Mouse (Mus musculus) embryo, embryonic 11.5 days (tissue): ENCODE data around the gene Pom121l2.

Experiments
- DNase-seq: peaks from one replicate; pipeline ENCODE4 v3.0.0-alpha.2; 2012; ENCODE audit warnings: low read depth, low spot score

The Pom121l2 gene

GRCm38 (mm10) chr13:21993957-21994738, 13.2 kb downstream of the Pom121l2 start:
- no peak for DNase-seq

DNA sequence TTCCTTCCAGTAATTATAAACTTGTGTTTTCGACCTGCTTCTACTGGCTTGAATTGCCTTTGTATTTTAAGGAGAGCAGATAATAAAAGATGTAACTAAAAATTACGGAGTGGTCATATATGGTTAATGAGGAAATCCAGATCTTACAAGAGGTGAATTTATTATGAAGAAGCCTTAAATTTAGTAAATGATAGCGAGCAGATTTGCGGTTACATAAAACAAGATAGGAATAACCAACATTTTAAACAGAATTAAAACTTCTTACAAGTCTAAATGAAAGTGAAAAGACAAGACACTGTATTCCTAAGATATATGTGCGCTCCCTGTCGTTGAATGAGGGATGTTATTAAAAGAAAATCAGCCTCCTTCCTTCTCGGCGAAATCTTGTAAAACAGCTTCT, 13.9 kb downstream of the Pom121l2 start:
- DNase-seq: no peak

DNA sequence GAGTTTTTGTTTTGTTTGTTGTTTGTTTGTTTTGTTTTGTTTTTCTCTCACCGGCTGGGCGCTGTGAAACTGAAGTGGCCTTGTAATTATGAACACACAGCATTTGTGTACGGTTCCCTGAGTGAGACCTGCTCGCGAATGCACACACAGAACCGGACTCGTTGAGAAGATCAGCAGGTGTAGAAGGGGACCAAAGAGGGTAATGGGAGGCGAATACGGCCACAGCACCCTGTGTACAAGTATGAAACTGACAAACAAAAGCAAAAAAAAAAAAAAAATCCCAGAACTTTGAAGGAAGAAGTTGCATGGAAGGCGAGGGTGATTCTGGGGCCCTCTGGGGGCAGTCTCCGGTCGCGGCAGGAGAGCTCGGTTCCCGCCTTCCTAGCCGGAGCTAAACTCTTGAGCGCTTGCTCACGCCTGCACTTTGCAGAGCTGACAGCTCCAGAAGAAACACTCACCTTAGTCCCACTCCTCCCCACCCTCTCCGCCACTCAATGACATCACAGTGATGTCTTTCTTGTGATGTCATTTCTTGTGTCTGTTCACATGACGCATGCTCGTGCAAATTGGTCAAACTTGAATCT, 14.4 kb downstream of the Pom121l2 start:
- no peak for DNase-seq

DNA sequence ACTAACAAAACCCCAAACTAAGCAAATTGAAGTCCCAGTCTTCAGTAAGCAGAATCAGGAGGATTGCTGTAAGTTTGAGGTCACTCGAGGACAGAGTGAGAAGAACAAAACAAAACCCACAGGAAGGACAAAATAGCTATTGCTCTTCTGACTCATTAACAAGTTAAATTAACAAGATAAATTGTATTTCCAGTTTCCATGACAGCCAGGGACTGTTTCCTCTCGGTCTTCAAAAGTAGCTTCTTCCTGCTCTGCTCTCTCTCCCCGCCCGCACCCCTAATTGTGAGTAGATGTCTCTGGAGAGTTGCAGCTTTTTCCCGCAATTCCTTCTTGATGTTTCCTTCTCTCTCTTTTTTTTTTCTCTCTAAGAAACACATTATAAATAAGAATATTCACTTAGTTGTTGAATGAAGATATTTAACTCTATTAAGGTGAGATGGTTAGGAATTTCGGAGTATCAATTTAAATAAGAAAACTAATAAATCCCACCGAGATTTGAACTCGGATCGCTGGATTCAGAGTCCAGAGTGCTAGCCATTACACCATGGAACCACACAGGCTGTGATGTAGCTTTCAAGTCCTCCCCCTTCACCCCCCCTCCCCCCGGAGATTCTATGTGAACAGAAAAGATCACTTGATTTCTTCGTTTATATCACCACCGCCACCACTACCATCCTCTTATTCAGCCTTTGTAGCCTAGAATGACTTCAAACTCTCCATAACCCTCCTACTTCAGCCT, 15.3 kb downstream of the Pom121l2 start:
- DNase-seq: no peak

DNA sequence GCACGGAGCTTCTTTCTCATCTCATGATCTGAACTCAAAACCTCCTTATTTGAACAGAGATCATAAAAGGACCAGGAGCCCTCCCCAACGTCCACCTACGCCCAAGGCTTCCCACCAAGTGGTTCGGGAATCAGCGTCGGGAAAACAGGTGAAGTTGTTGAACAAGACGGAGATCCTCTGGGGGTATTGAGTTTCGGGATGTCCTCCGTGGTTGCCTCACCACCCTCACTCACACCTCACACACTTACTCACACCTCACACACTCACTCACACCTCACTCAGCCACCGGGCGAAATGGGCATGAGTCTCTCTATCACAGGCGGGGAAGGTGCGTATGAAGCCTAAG, 15.8 kb downstream of the Pom121l2 start:
- DNase-seq: no peak

GRCm38 (mm10) chr13:21997201-21997820, 16.3 kb downstream of the Pom121l2 start:
- DNase-seq: no peak

- no peak for DNase-seq
Observed at GRCm38 (mm10) chr13:21997821-21998220, 16.8 kb downstream of the Pom121l2 start.

DNA sequence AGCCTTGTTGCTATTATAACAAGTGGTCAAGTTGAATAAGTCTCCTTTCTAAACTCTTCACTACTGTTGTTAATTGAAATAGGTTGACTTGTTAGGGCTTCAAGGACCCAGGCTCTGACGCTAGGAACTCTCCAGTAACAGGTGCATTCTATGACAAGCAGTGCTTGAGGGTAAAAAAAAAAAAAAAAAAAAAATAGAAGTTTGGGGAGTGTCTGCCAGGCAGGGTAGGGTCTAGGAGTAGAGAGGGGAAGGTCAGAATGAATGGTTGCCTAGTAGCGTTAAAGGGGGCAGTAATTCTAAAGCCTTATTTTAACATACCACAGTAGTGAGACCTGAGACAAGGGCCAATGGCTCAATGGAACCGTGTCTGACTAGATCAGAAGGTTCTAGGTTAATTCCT, 17.4 kb downstream of the Pom121l2 start:
- DNase-seq: no peak

- DNase-seq: no peak
Observed at GRCm38 (mm10) chr13:21999147-21999546, 18.2 kb downstream of the Pom121l2 start.

DNA sequence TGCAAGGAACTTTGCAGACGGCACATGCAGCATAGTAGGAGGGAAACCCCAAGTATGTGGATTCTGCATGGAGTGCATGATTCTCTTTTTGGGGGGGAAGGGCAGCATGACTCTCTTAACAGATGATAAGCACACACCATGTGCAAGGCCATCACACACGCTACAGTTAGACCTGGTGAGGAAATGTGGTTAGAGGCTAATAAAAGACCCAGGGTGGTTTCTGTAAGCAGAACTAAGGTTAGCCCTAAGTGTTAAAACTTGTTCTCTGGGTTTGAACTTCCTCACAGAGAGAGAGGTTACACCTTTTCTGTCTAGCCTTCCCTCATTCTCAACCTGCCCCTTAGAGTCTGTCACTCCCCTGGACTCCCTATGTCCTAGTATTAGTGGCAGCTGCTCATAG, 20.4 kb downstream of the Pom121l2 start:
- DNase-seq: no peak

- DNase-seq: no peak
Observed at GRCm38 (mm10) chr13:22001823-22002222, 20.8 kb downstream of the Pom121l2 start.

DNA sequence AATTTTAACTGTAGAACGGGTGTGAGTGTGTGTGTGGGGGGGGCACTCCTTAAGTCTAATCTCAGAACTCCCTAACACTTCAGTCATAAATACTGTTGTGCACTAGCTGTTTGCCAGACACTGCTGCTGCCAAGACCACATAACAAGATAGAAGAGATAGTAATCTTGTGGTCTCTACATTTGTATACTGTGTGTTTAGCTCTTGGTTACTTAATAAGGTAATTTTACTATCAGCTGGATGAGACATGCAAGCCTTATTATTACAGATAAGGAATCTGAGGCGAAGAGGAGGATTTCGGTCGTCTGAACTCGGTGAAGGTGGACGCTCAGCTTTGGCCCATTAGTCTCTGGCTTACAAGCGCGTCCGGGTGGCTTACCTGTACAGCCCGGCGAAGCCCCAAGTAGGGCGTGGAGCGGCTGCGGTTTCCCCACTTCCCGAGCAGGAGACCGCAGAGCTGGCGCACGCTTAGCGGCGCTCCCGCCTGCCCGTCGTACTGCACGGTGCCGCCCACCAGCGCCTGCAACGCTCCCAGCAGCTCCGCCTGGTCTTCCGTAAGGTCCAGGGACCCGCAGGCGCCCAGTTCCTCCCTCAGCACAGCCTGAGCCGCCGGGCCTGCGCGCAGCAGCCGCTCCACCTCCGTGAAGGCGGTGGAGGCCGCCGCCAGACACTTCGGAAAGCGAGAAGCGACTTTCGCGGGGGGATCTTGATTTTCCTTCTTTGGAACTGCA, 24.8 kb downstream of the Pom121l2 start:
- DNase-seq: no peak

GRCm38 (mm10) chr13:22006334-22007120, 25.5 kb downstream of the Pom121l2 start:
- no peak for DNase-seq

DNA sequence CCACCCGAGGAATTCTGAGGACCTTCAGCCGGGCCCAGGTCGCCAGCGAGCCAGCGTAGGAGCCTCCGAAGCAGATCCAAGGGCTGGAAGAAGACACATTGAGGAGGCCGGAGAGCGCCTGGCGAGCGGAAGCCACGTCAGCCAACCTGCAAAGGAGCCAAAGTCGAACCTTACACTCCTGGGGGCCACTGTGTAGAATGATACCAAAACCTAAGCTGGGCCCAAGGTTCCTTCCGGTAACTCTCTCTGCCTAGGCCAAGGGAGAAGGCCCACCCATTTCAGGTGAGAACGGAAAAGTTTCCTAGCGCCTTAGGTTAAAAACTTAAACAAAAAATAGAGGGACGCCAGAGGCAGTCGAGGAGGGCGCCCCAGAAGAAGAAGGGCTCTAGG, 26.1 kb downstream of the Pom121l2 start:
- DNase-seq: no peak

GRCm38 (mm10) chr13:22007872-22008271, 26.9 kb downstream of the Pom121l2 start:
- no peak for DNase-seq

DNA sequence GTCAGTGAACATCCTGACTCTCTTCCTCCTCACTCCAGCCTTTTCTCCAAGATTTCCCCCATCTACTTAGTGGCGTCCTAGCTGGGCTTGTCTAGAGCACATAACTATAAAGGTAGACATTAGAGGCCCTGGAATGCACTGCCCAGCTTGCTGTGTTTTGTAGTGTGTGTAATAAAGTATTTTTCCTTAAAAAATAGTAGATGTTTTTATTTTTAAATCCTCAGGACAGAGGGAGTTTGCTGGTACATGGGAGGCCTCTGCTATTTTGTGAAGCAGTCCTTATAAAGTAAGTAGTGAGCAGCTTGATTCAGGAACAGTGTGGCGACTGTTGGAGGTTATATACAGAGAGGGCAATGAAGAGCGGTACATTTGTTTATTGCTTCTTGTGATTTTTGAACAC, 27.7 kb downstream of the Pom121l2 start:
- DNase-seq: no peak

DNA sequence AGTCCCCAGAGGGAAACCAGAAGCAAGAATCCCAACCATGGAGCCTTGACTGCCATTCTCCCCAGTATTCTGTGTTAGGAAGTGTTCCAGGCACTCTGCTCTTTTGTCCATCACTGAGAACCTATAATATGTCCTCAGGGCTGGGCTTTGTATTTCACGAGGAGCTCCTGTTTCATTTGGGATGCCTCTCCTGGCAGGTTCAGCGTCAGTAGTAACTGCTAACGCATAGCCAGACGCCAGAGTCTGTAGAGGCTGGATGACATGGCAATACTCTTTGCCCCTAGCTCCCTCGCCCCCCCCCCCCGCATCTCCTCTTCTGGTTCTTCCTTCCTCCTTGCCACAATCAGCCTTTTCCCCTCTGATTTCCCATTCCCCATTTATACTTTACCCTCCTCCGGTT, 28.6 kb downstream of the Pom121l2 start, which contains the start of gene Prss16:
TSS of gene Prss16 (minus strand) at position 101 of the 400 bp plus-strand sequence.
- DNase-seq: no peak

GRCm38 (mm10) chr13:22013716-22014115, 32.7 kb downstream of the Pom121l2 start:
- DNase-seq: no peak

DNA sequence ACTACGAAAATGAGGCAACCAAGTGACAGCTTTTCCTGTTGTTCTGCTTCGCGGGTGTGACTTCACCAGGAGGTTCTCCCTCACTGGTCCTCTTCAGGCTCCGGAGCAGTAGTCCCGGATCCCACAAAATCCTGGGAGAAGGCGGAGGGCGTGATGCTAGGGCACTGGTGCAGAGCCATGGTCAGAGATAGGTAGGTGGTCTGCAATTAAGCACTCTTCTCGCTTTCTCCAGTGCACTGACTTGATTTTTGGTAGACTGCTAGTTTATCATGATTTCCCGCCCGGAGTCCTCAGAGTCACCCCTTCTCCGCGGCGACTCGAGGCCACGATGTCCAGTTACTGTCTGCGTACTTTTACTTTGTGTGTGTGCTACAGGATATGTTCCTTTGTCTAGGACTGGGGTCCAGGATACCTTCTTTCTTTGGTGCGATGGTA, 33.4 kb downstream of the Pom121l2 start:
- no peak for DNase-seq
